Mouse (Mus musculus): Measurements from ENCODE around the gene Tbc1d9b. TPM values are rescaled to one million over a fixed set of nuclear protein-coding genes. Genes with fewer than 3 reads are reported as not detected.

Tbc1d9b gene
- polyA plus RNA-seq, 1 experiment from 2014 or later, result 9.1 TPM

DNA sequence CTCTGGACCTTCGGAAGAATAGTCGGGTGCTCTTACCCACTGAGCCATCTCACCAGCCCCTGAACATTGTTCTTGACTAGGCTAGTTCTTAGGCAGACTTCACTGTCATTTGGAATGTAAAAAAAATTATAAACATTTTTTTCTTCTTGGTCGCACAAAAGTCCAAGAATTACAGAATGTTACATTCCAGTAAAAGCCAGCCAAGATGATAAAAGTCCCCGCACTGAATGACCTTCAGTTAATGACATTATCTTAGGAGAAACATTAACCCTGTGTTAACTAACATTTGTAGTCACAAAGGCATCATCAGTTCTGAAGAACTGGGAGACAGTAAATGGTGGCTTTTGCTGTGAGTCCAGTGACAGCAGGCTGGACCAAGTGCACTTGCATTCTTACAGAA, 59.2 kb downstream of the Tbc1d9b start:
- H3K27me3 ChIP-seq (ENCODE audit: insufficient read depth, low read length), result no peaks in the 10 kb centered on the region
- no peaks in the 10 kb centered on the region for H3K9me3 ChIP-seq (ENCODE audit: low read length)
- H3K4me3 ChIP-seq (ENCODE audit: low read depth, low read length), result no peak overlapping the region
- TF ChIP-seq EP300 (IDR thresholded peaks at IDR 0.05; ENCODE audit: low read depth), result no peak
- no peak for TF ChIP-seq CTCF (IDR thresholded peaks at IDR 0.05; ENCODE audit: low read depth)
- H3K4me1 ChIP-seq (ENCODE audit: insufficient read depth), result peaks cover 15% of the 10 kb centered on the region
- ATAC-seq (no peak), DNase-seq (no peak)
- H3K9ac ChIP-seq (replicated peaks), result no peak overlapping the region
- H3K4me2 ChIP-seq (ENCODE audit: low read depth, low read length), result no peak overlapping the region
- WGBS (ENCODE audit: insufficient replicate concordance), result 74% methylated on average over 4 of the region's 4 CpGs
- H3K36me3 ChIP-seq (replicated peaks; ENCODE audit: insufficient read depth, low read length), result no peaks in the 10 kb centered on the region
- no peak overlapping the region for H3K27ac ChIP-seq (ENCODE audit: low read depth)

DNA sequence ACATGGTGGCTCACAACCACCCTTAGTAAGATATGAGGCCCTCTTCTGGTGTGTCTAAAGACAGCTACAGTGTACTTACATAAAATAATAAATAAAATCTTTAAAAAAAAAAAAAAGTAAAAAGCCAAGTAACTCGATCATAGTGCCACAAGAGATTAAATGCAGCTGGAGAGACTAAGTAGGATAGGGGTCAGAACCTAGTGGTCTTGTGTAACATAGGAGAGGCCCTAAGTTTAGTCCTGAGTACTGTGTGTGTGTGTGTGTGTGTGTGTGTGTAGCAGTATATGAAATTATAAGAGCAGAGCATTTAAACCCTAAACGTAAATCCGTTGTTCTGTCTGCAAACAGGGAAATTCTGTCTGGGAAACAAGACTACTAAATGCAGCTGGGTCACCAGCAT, 61.1 kb downstream of the Tbc1d9b start:
- no peak overlapping the region for H3K27ac ChIP-seq (ENCODE audit: low read depth)
- 76% methylated on average over 3 of the region's 3 CpGs for WGBS (ENCODE audit: insufficient replicate concordance)
- no peak for ATAC-seq
- H3K9me3 ChIP-seq (ENCODE audit: low read length), result no peaks in the 10 kb centered on the region
- H3K27me3 ChIP-seq (ENCODE audit: insufficient read depth, low read length), result no peaks in the 10 kb centered on the region
- no peak overlapping the region for H3K4me2 ChIP-seq (ENCODE audit: low read depth, low read length)
- no peak for DNase-seq
- no peak overlapping the region for H3K9ac ChIP-seq (replicated peaks)
- no peaks in the 10 kb centered on the region for H3K36me3 ChIP-seq (replicated peaks; ENCODE audit: insufficient read depth, low read length)
- H3K4me1 ChIP-seq (ENCODE audit: insufficient read depth), result peaks cover 15% of the 10 kb centered on the region
- TF ChIP-seq EP300 (IDR thresholded peaks at IDR 0.05; ENCODE audit: low read depth) (no peak), CTCF (IDR thresholded peaks at IDR 0.05; ENCODE audit: low read depth) (no peak)
- no peak overlapping the region for H3K4me3 ChIP-seq (ENCODE audit: low read depth, low read length)

DNA sequence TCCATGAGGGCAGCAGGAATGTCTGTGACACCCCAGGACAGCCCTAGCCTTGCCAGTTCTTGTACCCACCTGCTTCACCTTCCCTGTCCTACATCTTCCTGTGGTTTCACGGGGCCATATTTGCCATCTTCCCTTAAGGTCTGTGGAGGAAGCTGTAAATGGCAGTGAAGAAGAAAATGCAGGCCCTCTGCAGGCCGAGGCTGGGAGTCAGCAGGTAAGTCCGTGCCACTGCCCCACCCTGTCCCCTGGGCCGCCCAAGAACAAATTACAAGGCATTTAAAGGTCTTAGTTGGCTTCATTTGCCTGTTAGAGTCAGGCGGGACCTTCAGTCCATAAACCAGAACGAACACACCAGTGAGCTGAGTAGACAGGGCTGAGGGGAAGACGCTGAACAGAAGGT, 62.9 kb downstream of the Tbc1d9b start:
- no peak overlapping the region for H3K9ac ChIP-seq (replicated peaks)
- H3K4me3 ChIP-seq (ENCODE audit: low read depth, low read length), result no peak overlapping the region
- peaks cover 9% of the 10 kb centered on the region for H3K36me3 ChIP-seq (replicated peaks; ENCODE audit: insufficient read depth, low read length)
- H3K27ac ChIP-seq (ENCODE audit: low read depth), result no peak overlapping the region
- ATAC-seq, result no peak
- H3K9me3 ChIP-seq (ENCODE audit: low read length), result no peaks in the 10 kb centered on the region
- TF ChIP-seq CTCF (IDR thresholded peaks at IDR 0.05; ENCODE audit: low read depth) (0 out of 2 replicates have a peak, but pooled peaks have one; percentile 1), EP300 (IDR thresholded peaks at IDR 0.05; ENCODE audit: low read depth) (no peak)
- peaks cover 16% of the 10 kb centered on the region; the same call in 1 of the 2 replicates for H3K4me1 ChIP-seq (ENCODE audit: insufficient read depth)
- WGBS (ENCODE audit: insufficient replicate concordance), result 76% methylated on average over 7 of the region's 7 CpGs
- no peaks in the 10 kb centered on the region for H3K27me3 ChIP-seq (ENCODE audit: insufficient read depth, low read length)
- no peak overlapping the region for H3K4me2 ChIP-seq (ENCODE audit: low read depth, low read length)
- DNase-seq, result no peak

DNA sequence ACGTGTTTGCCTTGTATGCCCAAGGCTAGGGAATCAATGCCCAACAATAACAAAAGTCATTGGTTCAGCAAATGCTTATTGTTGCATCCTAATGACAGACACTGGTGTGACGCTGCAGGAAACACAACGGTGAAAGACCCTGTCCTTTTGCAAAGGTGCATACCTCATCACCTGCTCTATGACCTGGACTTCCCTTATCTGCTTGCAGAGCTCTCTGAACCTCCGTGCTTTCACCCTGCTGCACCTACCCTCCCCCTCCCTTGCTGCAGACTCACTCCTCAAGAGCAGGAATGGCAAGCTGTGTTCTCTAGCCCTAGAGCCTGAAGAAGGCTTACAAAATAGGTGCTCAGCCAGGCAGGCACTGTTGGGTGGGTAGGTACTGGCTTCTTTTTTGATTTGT, 63.6 kb downstream of the Tbc1d9b start:
- no peaks in the 10 kb centered on the region for H3K27me3 ChIP-seq (ENCODE audit: insufficient read depth, low read length)
- no peak overlapping the region for H3K4me2 ChIP-seq (ENCODE audit: low read depth, low read length)
- DNase-seq, result no peak
- H3K27ac ChIP-seq (ENCODE audit: low read depth), result no peak overlapping the region
- peaks cover 17% of the 10 kb centered on the region for H3K36me3 ChIP-seq (replicated peaks; ENCODE audit: insufficient read depth, low read length)
- ATAC-seq, result 0 out of 2 replicates have a peak, but pooled peaks have one; percentile 9
- H3K4me3 ChIP-seq (ENCODE audit: low read depth, low read length), result no peak overlapping the region
- 55% methylated on average over 4 of the region's 4 CpGs for WGBS (ENCODE audit: insufficient replicate concordance)
- no peak overlapping the region for H3K9ac ChIP-seq (replicated peaks)
- TF ChIP-seq CTCF (IDR thresholded peaks at IDR 0.05; ENCODE audit: low read depth) (no peak), EP300 (IDR thresholded peaks at IDR 0.05; ENCODE audit: low read depth) (no peak)
- H3K4me1 ChIP-seq (ENCODE audit: insufficient read depth), result peaks cover 14% of the 10 kb centered on the region; the same call in 1 of the 2 replicates
- no peaks in the 10 kb centered on the region for H3K9me3 ChIP-seq (ENCODE audit: low read length)

DNA sequence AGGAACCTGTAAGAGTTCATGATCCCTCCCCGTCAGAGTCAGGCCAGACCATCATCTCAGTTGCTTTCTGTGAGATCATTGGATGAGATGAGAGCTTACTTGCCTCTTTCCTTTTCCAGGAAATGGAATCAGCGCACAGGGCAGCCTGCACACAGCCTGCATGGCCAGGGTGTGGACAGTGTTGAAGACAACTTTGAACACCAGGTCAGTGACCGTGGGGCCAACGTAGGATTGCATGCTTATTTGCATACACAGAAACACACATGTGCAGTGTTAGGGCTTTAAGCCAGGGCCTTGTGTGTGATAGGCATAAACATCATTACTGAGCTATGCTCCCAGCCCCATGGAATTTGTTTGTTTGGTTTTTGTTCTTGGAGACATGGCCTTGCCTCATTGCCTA, 66.3 kb downstream of the Tbc1d9b start:
- peaks cover 21% of the 10 kb centered on the region; the same call in 1 of the 2 replicates for H3K4me1 ChIP-seq (ENCODE audit: insufficient read depth)
- 66% methylated on average over 4 of the region's 4 CpGs for WGBS (ENCODE audit: insufficient replicate concordance)
- H3K27me3 ChIP-seq (ENCODE audit: insufficient read depth, low read length), result no peaks in the 10 kb centered on the region
- H3K9ac ChIP-seq (replicated peaks), result no peak overlapping the region
- ATAC-seq (peak; percentile 80), DNase-seq (peak; percentile 73)
- H3K36me3 ChIP-seq (replicated peaks; ENCODE audit: insufficient read depth, low read length), result peaks cover 44% of the 10 kb centered on the region
- TF ChIP-seq CTCF (IDR thresholded peaks at IDR 0.05; ENCODE audit: low read depth) (no peak), EP300 (IDR thresholded peaks at IDR 0.05; ENCODE audit: low read depth) (no peak)
- H3K4me3 ChIP-seq (ENCODE audit: low read depth, low read length), result no peak overlapping the region
- H3K4me2 ChIP-seq (ENCODE audit: low read depth, low read length), result no peak overlapping the region
- no peaks in the 10 kb centered on the region for H3K9me3 ChIP-seq (ENCODE audit: low read length)
- H3K27ac ChIP-seq (ENCODE audit: low read depth), result peak overlapping the region; percentile 66

DNA sequence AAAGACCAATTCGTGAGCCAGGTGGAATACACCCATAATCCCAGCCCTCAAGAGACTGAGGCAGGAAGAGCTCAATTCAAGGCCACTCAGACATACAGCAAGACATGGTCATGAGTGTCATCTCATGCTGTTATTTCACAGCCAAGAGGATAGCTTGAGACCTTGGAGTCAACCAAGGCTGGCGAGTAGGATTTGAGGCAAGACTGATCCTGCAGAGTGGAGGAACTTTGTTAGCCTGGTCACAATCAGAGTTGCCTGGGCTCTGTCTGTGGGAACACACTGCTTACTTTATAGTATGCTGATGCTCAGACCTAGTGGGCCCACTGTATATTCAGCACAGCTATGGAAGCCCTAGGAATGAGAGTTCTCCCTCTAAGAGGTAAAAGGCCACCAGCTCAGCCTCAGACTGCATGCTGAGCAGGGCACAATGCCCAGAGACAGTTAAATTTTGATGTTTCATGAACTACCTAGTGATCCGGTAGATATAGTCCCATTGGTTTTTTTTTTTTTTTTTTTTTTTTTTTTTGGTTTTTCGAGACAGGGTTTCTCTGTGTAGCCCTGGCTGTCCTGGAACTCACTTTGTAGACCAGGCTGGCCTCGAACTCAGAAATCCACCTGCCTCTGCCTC, 67.1 kb downstream of the Tbc1d9b start:
- ATAC-seq (no peak), DNase-seq (no peak)
- Histone ChIP-seq H3K4me1 (ENCODE audit: insufficient read depth) (peaks cover 21% of the 10 kb centered on the region; the same call in 1 of the 2 replicates), H3K27ac (ENCODE audit: low read depth) (peak overlapping the region; percentile 66), H3K27me3 (ENCODE audit: insufficient read depth, low read length) (no peaks in the 10 kb centered on the region), H3K4me3 (ENCODE audit: low read depth, low read length) (no peak overlapping the region), H3K4me2 (ENCODE audit: low read depth, low read length) (no peak overlapping the region), H3K9ac (replicated peaks) (no peak overlapping the region), H3K9me3 (ENCODE audit: low read length) (no peaks in the 10 kb centered on the region), H3K36me3 (replicated peaks; ENCODE audit: insufficient read depth, low read length) (peaks cover 51% of the 10 kb centered on the region)
- no peak for TF ChIP-seq EP300 (IDR thresholded peaks at IDR 0.05; ENCODE audit: low read depth)
- TF ChIP-seq CTCF (IDR thresholded peaks at IDR 0.05; ENCODE audit: low read depth), result no peak
- WGBS (ENCODE audit: insufficient replicate concordance), result 80% methylated on average over 3 of the region's 5 CpGs

Data from liver, postnatal 0 days (tissue).